Mouse (Mus musculus) liver, embryonic 15.5 days (tissue): ENCODE measurements around the gene Ptges2. TPM values are rescaled to one million over a fixed set of nuclear protein-coding genes. Genes with fewer than 3 reads are reported as not detected.

ENCODE experiments used
- ATAC-seq: fragments of 200-750 bp; cut with Nextera tagmentation; 2 replicates; pipeline ENCODE4 v1.8.0; 2017; ENCODE audit warnings: moderate number of reproducible peaks, mild to moderate bottlenecking, moderate library complexity; ENCODE audit not compliant: insufficient read depth
- H3K27ac ChIP-seq: fragments of 300-500 bp; sonication (generic); replicated peaks from 2 replicates; pipeline ENCODE4 v1.5.1; 2015; ENCODE audit warnings: mild to moderate bottlenecking, inconsistent platforms
- H3K27me3 ChIP-seq: fragments of 300-500 bp; sonication (generic); 2 replicates; pipeline ENCODE4 v1.6.1; 2015; ENCODE audit warnings: mild to moderate bottlenecking, inconsistent platforms
- H3K36me3 ChIP-seq: fragments of 300-500 bp; sonication (generic); replicated peaks from 2 replicates; pipeline ENCODE4 v1.6.1; 2015; ENCODE audit warnings: moderate library complexity, mild to moderate bottlenecking, inconsistent platforms
- H3K4me1 ChIP-seq: fragments of 300-500 bp; sonication (generic); replicated peaks from 2 replicates; pipeline ENCODE4 v1.6.1; 2015; ENCODE audit warnings: inconsistent platforms
- H3K4me2 ChIP-seq: fragments of 300-500 bp; sonication (generic); 2 replicates; pipeline ENCODE4 v1.6.1; 2015; ENCODE audit warnings: moderate library complexity, mild to moderate bottlenecking, inconsistent platforms
- H3K4me3 ChIP-seq: fragments of 300-500 bp; sonication (generic); replicated peaks from 2 replicates; pipeline ENCODE4 v1.5.1; 2015; ENCODE audit warnings: mild to moderate bottlenecking, inconsistent platforms
- H3K9ac ChIP-seq: fragments of 300-500 bp; sonication (generic); 2 replicates; pipeline ENCODE4 v1.6.1; 2015; ENCODE audit warnings: moderate library complexity, mild to moderate bottlenecking, inconsistent platforms
- H3K9me3 ChIP-seq: fragments of 300-500 bp; sonication (generic); replicated peaks from 2 replicates; pipeline ENCODE4 v1.6.1; 2016; ENCODE audit warnings: inconsistent platforms
- WGBS: fragments of 180-500 bp; shearing (Covaris S2); methylation state at CpG from one replicate; pipeline ENCODE4 v1.1.7; 2015; ENCODE audit warnings: mixed read lengths; ENCODE audit not compliant: insufficient replicate concordance; 5-methylcytosine and 5-hydroxymethylcytosine counted together
- polyA plus RNA-seq: library from polyadenylated mRNA; unstranded; fragments of >200 nt; fragmentation: Nextera tagmentation; extraction: Ambion mirVana; gene quantifications from 2 replicates; pipeline ENCODE4 v1.2.1, GENCODE M21; 2015

The Ptges2 gene
- polyA plus RNA-seq, 1 experiment from 2014 or later: 12.2 TPM

DNA sequence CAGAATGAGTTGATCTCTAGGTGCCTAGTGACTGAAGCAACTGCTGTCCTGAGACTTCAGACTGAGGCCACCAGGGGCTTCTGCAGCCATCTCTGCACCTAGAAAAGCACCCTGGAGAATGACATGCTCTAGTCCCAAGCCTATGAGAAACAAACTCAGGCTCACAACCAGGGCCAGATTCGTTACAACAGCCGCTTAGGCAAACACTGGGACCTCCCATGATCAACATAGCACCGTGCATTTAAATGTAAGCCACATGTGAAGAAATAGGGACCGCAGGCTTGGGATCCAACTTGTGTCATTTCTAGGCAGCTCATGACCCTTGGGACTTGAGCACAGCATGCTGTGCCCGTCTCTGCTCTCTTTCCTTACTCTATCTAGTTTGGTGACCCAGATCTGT, 32.0 kb downstream of the Ptges2 start:
- H3K9ac ChIP-seq: no peak overlapping the region
- H3K36me3 ChIP-seq: no peaks in the 10 kb centered on the region
- H3K4me1 ChIP-seq: peaks cover 66% of the 10 kb centered on the region
- H3K27me3 ChIP-seq: no peaks in the 10 kb centered on the region
- H3K9me3 ChIP-seq: no peaks in the 10 kb centered on the region
- H3K27ac ChIP-seq: no peak overlapping the region
- no peak overlapping the region for H3K4me3 ChIP-seq
- ATAC-seq: no peak
- 66% methylated on average over 5 of the region's 5 CpGs for WGBS
- no peak overlapping the region for H3K4me2 ChIP-seq

DNA sequence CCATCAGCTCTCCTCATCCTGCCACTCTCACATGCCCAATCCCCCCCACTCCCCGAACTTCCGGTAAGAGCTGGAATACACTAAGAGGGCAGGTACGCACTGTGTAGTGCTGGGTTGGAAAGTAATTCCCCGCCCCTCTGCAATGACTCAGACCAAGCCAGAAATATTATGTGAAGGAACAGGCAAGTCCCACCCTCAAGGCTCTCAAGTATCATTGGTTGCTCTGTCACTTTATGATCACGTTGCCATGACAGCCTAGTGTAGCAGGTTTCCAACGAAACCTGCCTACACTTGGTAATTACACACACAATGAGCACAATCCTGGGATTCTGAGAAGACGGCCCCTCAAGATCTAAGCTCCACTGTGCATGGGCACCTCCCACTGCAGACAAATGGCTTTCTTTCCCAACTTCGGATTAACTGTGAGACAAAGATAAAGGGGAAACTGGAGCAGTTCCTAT, 32.6 kb downstream of the Ptges2 start:
- ATAC-seq: no peak; the same call in 1 of the 2 replicates
- Histone ChIP-seq H3K4me2 (peak overlapping the region; percentile 4; the same call in 1 of the 2 replicates), H3K27me3 (no peaks in the 10 kb centered on the region), H3K4me1 (peaks cover 60% of the 10 kb centered on the region), H3K9me3 (no peaks in the 10 kb centered on the region), H3K9ac (no peak overlapping the region), H3K36me3 (no peaks in the 10 kb centered on the region), H3K4me3 (no peak overlapping the region), H3K27ac (no peak overlapping the region)
- WGBS: 44% methylated on average over 8 of the region's 8 CpGs

GRCm38 (mm10) chr2:32429215-32429891, 33.7 kb downstream of the Ptges2 start:
- no peak overlapping the region for H3K9ac ChIP-seq
- ATAC-seq: no peak
- no peak overlapping the region for H3K27ac ChIP-seq
- H3K27me3 ChIP-seq: no peaks in the 10 kb centered on the region
- 36% methylated on average over 4 of the region's 4 CpGs for WGBS
- H3K4me3 ChIP-seq: no peak overlapping the region
- no peaks in the 10 kb centered on the region for H3K36me3 ChIP-seq
- peaks cover 50% of the 10 kb centered on the region for H3K4me1 ChIP-seq
- no peaks in the 10 kb centered on the region for H3K9me3 ChIP-seq
- no peak overlapping the region for H3K4me2 ChIP-seq

- WGBS: 58% methylated on average over 18 of the region's 18 CpGs
- Histone ChIP-seq H3K27ac (no peak overlapping the region), H3K9ac (no peak overlapping the region), H3K9me3 (no peaks in the 10 kb centered on the region), H3K36me3 (no peaks in the 10 kb centered on the region), H3K4me2 (no peak overlapping the region), H3K4me1 (peaks cover 36% of the 10 kb centered on the region), H3K27me3 (no peaks in the 10 kb centered on the region), H3K4me3 (no peak overlapping the region)
- no peak for ATAC-seq
Measured at GRCm38 (mm10) chr2:32430701-32431676, 35.3 kb downstream of the Ptges2 start.

DNA sequence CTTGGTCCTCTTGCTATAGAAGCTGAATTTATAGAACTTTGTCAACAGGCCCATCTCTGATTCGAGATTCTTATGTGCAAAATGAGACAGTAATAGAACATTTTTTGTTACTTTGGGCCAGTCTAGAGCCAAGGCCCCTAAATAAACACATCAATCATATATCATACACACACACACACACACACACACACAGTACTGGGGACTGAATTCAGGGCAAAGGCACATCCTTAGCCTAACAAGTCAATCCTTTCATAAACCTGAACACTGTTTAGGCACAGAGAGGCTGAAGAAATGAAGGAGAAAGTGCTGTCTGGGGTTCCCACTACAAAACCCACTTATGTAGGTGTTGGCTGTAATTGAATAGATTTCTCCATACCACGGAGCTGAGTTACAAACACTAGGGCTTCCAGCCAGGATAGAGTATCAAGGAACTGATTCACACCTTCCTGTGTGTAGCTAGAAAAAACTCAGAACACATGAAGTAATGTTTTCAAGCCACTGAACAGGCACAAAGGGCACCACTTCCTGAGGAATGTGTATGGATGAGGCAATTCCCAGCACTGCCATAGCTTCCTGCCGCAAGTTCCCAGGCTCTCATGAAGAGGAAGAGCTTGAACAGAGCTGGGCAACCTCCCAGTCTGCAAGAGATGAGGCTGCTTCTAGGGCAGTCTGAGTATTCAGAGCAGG, 41.1 kb downstream of the Ptges2 start:
- Histone ChIP-seq H3K9me3 (no peaks in the 10 kb centered on the region), H3K36me3 (no peaks in the 10 kb centered on the region), H3K27ac (peak overlapping the region; percentile 39; the same call in 1 of the 2 replicates), H3K27me3 (no peaks in the 10 kb centered on the region), H3K4me1 (peaks cover 30% of the 10 kb centered on the region), H3K4me3 (no peak overlapping the region), H3K4me2 (no peak overlapping the region), H3K9ac (no peak overlapping the region)
- 50% methylated on average over 3 of the region's 3 CpGs for WGBS
- peak; percentile 42; the same call in 1 of the 2 replicates for ATAC-seq

GRCm38 (mm10) chr2:32437612-32438166, 42.0 kb downstream of the Ptges2 start:
- Histone ChIP-seq H3K9ac (no peak overlapping the region), H3K27me3 (no peaks in the 10 kb centered on the region), H3K4me2 (no peak overlapping the region), H3K36me3 (no peaks in the 10 kb centered on the region), H3K4me3 (no peak overlapping the region), H3K4me1 (peaks cover 35% of the 10 kb centered on the region), H3K27ac (peak overlapping the region; percentile 36; the same call in 1 of the 2 replicates), H3K9me3 (no peaks in the 10 kb centered on the region)
- WGBS: 24% methylated on average over 2 of the region's 2 CpGs
- no peak for ATAC-seq

- Histone ChIP-seq H3K27ac (no peak overlapping the region), H3K9me3 (no peaks in the 10 kb centered on the region), H3K27me3 (no peaks in the 10 kb centered on the region), H3K4me1 (peaks cover 45% of the 10 kb centered on the region), H3K4me2 (no peak overlapping the region), H3K36me3 (no peaks in the 10 kb centered on the region), H3K4me3 (no peak overlapping the region), H3K9ac (no peak overlapping the region)
- WGBS: 63% methylated on average over 3 of the region's 3 CpGs
- no peak for ATAC-seq
Measured at GRCm38 (mm10) chr2:32438733-32439132, 43.0 kb downstream of the Ptges2 start.

GRCm38 (mm10) chr2:32439177-32439576, 43.5 kb downstream of the Ptges2 start:
- 71% methylated on average over 6 of the region's 6 CpGs for whole genome bisulfite sequencing
- Histone ChIP-seq H3K27me3 (no peaks in the 10 kb centered on the region), H3K9me3 (no peaks in the 10 kb centered on the region), H3K9ac (no peak overlapping the region), H3K36me3 (no peaks in the 10 kb centered on the region), H3K4me1 (peaks cover 49% of the 10 kb centered on the region), H3K4me2 (no peak overlapping the region), H3K4me3 (no peak overlapping the region), H3K27ac (no peak overlapping the region)
- ATAC-seq: no peak

- no peak overlapping the region for H3K27ac ChIP-seq
- no peak overlapping the region for H3K4me3 ChIP-seq
- no peaks in the 10 kb centered on the region for H3K27me3 ChIP-seq
- H3K9ac ChIP-seq: no peak overlapping the region
- 0 out of 2 replicates have a peak, but pooled peaks cover 6% of the 10 kb centered on the region for H3K36me3 ChIP-seq
- no peaks in the 10 kb centered on the region for H3K9me3 ChIP-seq
- peaks cover 53% of the 10 kb centered on the region for H3K4me1 ChIP-seq
- no peak overlapping the region for H3K4me2 ChIP-seq
- 60% methylated on average over 2 of the region's 2 CpGs for WGBS
- no peak for ATAC-seq
Measured at GRCm38 (mm10) chr2:32440164-32440563, 44.5 kb downstream of the Ptges2 start.

DNA sequence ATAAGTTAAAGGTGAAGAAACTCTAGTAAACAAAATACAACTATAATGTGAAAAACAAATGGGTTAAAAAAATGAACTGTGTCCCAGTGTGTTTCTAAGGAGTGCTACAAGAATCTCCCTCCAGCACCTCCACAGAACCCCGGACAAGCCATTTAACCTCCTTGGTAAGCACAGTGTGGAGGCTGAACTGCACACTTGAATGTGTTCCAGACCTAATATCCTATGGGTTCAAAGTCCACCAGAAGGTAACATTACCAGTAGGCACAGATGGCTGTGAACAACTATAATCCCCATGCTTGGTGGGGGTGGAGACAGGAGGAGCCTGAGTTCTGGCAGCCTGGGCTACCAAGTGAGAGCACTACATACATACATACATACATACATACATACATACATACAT, 44.9 kb downstream of the Ptges2 start:
- no peaks in the 10 kb centered on the region for H3K9me3 ChIP-seq
- no peak overlapping the region for H3K27ac ChIP-seq
- 67% methylated on average over 1 of the region's 1 CpGs for WGBS
- no peaks in the 10 kb centered on the region for H3K27me3 ChIP-seq
- no peak overlapping the region for H3K9ac ChIP-seq
- no peak overlapping the region for H3K4me2 ChIP-seq
- peaks cover 57% of the 10 kb centered on the region for H3K4me1 ChIP-seq
- 0 out of 2 replicates have a peak, but pooled peaks have one; percentile 31 for ATAC-seq
- no peak overlapping the region for H3K4me3 ChIP-seq
- 0 out of 2 replicates have a peak, but pooled peaks cover 6% of the 10 kb centered on the region for H3K36me3 ChIP-seq
